Mouse (Mus musculus) kidney, embryonic 16.5 days (tissue): ENCODE measurements around the gene Neurl3. TPM values are rescaled to one million over a fixed set of nuclear protein-coding genes. Genes with fewer than 3 reads are reported as not detected.

Source experiments
- ATAC-seq: fragments of 200-750 bp; cut with Nextera tagmentation; 2 replicates; pipeline ENCODE4 v1.8.0; 2017; ENCODE audit warnings: moderate TSS enrichment; ENCODE audit not compliant: low FRiP score, low TSS enrichment
- H3K27ac ChIP-seq: fragments of 300-500 bp; sonication (generic); 2 replicates; pipeline ENCODE4 v1.5.1; 2014; ENCODE audit warnings: low read length
- H3K27me3 ChIP-seq: fragments of 300-500 bp; sonication (generic); 2 replicates; pipeline ENCODE4 v1.6.1; 2014; ENCODE audit warnings: low read length, control low read depth, mixed read lengths; ENCODE audit not compliant: insufficient read depth
- H3K36me3 ChIP-seq: fragments of 300-500 bp; sonication (generic); 2 replicates; pipeline ENCODE4 v1.6.1; 2014; ENCODE audit warnings: low read length, control low read depth, mixed read lengths; ENCODE audit not compliant: insufficient read depth
- H3K4me1 ChIP-seq: fragments of 300-500 bp; sonication (generic); 2 replicates; pipeline ENCODE4 v1.6.1; 2014; ENCODE audit warnings: low read length, control low read depth, mixed read lengths; ENCODE audit not compliant: insufficient read depth
- H3K4me2 ChIP-seq: fragments of 300-500 bp; sonication (generic); replicated peaks from 2 replicates; pipeline ENCODE4 v1.6.1; 2014; ENCODE audit warnings: low read depth, low read length
- H3K4me3 ChIP-seq: fragments of 300-500 bp; sonication (generic); 2 replicates; pipeline ENCODE4 v1.5.1; 2014; ENCODE audit warnings: mild to moderate bottlenecking, low read length
- H3K9ac ChIP-seq: fragments of 300-500 bp; sonication (generic); replicated peaks from 2 replicates; pipeline ENCODE4 v1.6.1; 2014; ENCODE audit warnings: low read length
- H3K9me3 ChIP-seq: fragments of 300-500 bp; sonication (generic); 2 replicates; pipeline ENCODE4 v1.6.1; 2016; ENCODE audit warnings: low read length, control low read depth
- WGBS: fragments of 180-500 bp; shearing (Covaris S2); extraction: QIAGEN DNeasy Blood & Tissue Kit; methylation state at CpG from one replicate; pipeline ENCODE4 v1.1.7; 2014; 5-methylcytosine and 5-hydroxymethylcytosine counted together
- polyA plus RNA-seq: library from polyadenylated mRNA; unstranded; fragments of >200 nt; fragmentation: Nextera tagmentation; extraction: Ambion mirVana; gene quantifications from 2 replicates; pipeline ENCODE4 v1.2.1, GENCODE M21; 2015

Neurl3 gene
- polyA plus RNA-seq, 1 experiment from 2014 or later = 18.4 TPM

DNA sequence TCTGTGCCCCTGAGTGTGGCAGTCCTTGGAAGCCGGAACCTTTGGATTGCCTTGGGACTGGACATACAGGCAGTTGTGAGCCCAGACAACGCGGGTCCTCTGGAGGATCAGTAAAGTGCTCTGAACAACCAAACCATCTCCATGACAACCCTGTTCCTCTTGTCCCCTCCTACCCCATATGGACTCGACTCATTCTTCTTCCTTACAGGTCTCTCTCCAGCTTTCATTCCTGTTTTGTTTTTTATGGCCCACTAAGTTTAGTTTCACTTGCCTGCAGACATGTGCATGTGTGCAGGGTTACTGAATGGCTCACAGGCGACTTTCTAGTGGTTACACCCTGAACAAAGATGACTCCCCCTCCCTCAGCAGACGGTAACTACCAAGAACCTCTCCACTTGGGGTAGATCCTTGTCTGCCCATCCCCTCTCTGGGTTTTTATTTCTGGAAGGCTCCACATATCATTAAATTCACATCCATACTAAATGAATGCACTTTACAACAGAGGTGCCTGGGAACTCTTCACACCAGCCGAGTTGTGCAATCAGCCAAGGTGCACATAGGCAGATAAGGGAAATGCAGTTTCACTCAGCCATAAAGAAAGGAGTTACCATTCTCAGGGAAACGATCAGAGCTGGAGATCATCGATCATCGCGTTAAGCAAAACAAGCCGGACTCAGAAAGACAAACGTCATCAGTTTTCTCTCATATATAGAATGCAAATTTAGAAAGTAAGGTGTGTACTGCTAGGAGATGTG lies 1.3 kb upstream of the Neurl3 start:
- no peaks in the 10 kb centered on the region for H3K27me3 ChIP-seq
- ATAC-seq = no peak
- no peak overlapping the region for H3K4me3 ChIP-seq
- H3K27ac ChIP-seq = no peak overlapping the region
- no peaks in the 10 kb centered on the region for H3K9me3 ChIP-seq
- no peak overlapping the region for H3K4me2 ChIP-seq
- 59% methylated on average over 13 of the region's 13 CpGs for WGBS
- H3K9ac ChIP-seq = no peak overlapping the region
- peaks cover 44% of the 10 kb centered on the region for H3K4me1 ChIP-seq
- H3K36me3 ChIP-seq = no peaks in the 10 kb centered on the region

DNA sequence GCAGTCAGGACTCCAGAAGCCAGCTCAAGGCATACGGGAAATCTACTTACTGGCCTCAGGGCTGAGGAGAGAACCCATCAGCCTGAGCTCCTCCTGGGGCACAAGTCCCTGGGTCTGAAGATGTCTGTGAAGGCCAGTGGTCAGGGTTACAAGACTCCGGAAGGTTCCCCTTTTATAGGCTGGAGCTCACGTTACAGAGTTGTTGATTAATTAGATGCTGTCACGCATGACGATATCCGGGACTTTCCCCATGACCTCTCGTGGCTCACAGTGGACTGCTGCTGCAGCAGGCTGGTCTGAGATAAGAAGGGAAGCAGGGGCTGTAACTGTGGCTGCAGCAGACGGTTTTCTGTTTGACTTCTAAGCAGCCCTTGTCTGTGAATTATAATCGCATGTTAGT lies 1.2 kb downstream of the Neurl3 start:
- peaks cover 64% of the 10 kb centered on the region for H3K4me1 ChIP-seq
- 1% methylated on average over 9 of the region's 9 CpGs for WGBS
- no peaks in the 10 kb centered on the region for H3K27me3 ChIP-seq
- H3K4me3 ChIP-seq = peak overlapping the region; percentile 39
- peak overlapping the region; percentile 96 for H3K27ac ChIP-seq
- H3K9ac ChIP-seq = peak overlapping the region; percentile 57
- peak; percentile 73 for ATAC-seq
- H3K36me3 ChIP-seq = no peaks in the 10 kb centered on the region
- H3K9me3 ChIP-seq = no peaks in the 10 kb centered on the region
- peak overlapping the region; percentile 52 for H3K4me2 ChIP-seq

- ATAC-seq = no peak
- Histone ChIP-seq H3K4me2 (peak overlapping the region; percentile 52), H3K9ac (peak overlapping the region; percentile 57)
Observed at GRCm38 (mm10) chr1:36272546-36272945, 1.9 kb downstream of the Neurl3 start.

DNA sequence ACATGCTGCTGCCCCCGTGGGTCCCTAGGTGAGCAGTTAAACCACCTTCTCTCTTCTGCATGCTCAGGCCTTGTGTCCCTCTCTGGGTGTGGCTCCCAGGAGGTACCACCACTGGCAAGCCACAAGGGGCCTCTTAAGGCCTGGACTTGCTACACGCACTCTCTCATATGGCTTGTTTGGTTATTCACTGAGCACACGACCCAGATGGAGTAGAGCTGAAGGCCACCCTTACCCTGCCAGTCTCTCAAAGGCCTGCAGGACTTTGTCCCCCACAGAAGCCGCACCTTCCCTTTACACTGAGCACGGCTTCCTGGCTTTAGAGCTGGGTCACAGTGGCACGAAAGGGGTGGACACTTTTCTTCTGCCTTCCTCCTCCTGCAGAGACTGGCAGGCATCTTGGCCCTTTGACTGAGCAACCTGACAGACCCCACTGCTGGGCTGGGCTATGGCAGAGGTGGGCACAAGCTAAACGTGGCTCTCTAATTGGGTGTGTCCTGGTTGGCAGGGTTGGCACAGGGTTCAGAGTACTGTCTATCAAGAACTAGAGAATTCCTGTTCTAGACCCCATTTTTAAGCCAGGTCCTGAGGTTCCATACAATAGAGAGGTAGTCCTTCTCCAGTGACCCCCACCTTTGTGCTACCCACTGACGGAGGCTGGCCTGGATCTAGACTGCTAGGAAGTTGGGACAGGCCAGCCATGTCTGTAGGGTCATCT lies 2.8 kb downstream of the Neurl3 start:
- 66% methylated on average over 8 of the region's 8 CpGs for WGBS
- Histone ChIP-seq H3K4me3 (peak overlapping the region; percentile 39), H3K9ac (peak overlapping the region; percentile 57), H3K36me3 (no peaks in the 10 kb centered on the region), H3K27me3 (no peaks in the 10 kb centered on the region), H3K9me3 (no peaks in the 10 kb centered on the region), H3K27ac (peak overlapping the region; percentile 96), H3K4me1 (peaks cover 69% of the 10 kb centered on the region), H3K4me2 (peak overlapping the region; percentile 52)
- no peak for ATAC-seq

More at GRCm38 (mm10) chr1:36272546-36272945, 1.9 kb downstream of the Neurl3 start:
- Histone ChIP-seq H3K9me3 (no peaks in the 10 kb centered on the region), H3K27me3 (no peaks in the 10 kb centered on the region), H3K27ac (peak overlapping the region; percentile 96), H3K4me3 (peak overlapping the region; percentile 39), H3K4me1 (peaks cover 64% of the 10 kb centered on the region), H3K36me3 (no peaks in the 10 kb centered on the region)
- 46% methylated on average over 5 of the region's 5 CpGs for WGBS

- Histone ChIP-seq H3K4me1 (peaks cover 65% of the 10 kb centered on the region), H3K27me3 (no peaks in the 10 kb centered on the region), H3K36me3 (no peaks in the 10 kb centered on the region), H3K4me2 (0 out of 2 replicates have a peak overlapping the region, but pooled peaks have one; percentile 52), H3K4me3 (no peak overlapping the region), H3K9me3 (no peaks in the 10 kb centered on the region), H3K9ac (peak overlapping the region; percentile 57; the same call in 1 of the 2 replicates), H3K27ac (peak overlapping the region; percentile 96)
- WGBS = 27% methylated on average over 3 of the region's 3 CpGs
- ATAC-seq = peak; percentile 58; the same call in 1 of the 2 replicates
Observed at GRCm38 (mm10) chr1:36270666-36271065, 3.8 kb downstream of the Neurl3 start.

DNA sequence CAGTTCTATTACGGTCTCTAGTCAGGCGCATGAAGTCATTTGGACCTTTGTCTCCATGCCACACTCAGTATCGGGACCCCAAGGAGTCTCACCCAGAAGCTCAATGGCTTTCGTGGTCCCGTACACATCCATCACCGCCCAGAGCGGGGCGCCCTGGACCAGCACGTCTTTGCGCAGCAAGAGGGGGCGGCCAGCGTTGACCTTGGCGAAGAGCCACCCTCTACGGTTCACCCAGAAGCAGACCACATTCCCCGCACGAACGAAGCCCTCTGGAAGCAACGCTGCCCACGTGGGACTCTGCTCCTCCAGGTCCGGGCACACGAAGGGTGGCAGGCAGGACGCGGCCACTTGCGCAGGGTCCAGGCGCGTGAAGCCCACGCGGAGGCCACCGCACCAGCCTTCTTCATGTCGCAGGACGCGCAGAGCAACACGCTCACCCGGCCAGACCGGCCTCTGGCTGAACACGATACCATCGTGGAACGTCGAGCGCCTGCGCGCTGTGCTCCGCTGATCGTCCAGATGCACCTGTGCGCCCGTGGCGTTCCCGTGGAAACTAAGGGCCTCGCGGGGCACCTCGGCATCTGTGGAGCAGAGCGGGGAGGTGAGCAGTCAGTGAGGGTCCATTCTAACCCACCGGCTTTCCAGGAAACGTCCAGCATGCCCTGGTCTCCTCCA lies 5.2 kb downstream of the Neurl3 start:
- 0 out of 2 replicates have a peak overlapping the region, but pooled peaks have one; percentile 13 for H3K9ac ChIP-seq
- peak overlapping the region; percentile 15; the same call in 1 of the 2 replicates for H3K4me3 ChIP-seq
- ATAC-seq = no peak

GRCm38 (mm10) chr1:36267595-36267994 lies 6.9 kb downstream of the Neurl3 start:
- H3K9ac ChIP-seq = no peak overlapping the region
- H3K4me1 ChIP-seq = peaks cover 50% of the 10 kb centered on the region
- H3K27ac ChIP-seq = no peak overlapping the region
- H3K27me3 ChIP-seq = no peaks in the 10 kb centered on the region
- no peak overlapping the region for H3K4me3 ChIP-seq
- H3K4me2 ChIP-seq = no peak overlapping the region
- H3K36me3 ChIP-seq = no peaks in the 10 kb centered on the region
- no peaks in the 10 kb centered on the region for H3K9me3 ChIP-seq
- 99% methylated on average over 3 of the region's 3 CpGs for WGBS
- no peak for ATAC-seq

More for the DNA sequence above, 5.2 kb downstream of the Neurl3 start:
- Histone ChIP-seq H3K9me3 (no peaks in the 10 kb centered on the region), H3K27me3 (no peaks in the 10 kb centered on the region), H3K27ac (no peak overlapping the region), H3K4me1 (peaks cover 62% of the 10 kb centered on the region), H3K36me3 (no peaks in the 10 kb centered on the region), H3K4me2 (peak overlapping the region; percentile 47)
- 40% methylated on average over 54 of the region's 54 CpGs for WGBS

DNA sequence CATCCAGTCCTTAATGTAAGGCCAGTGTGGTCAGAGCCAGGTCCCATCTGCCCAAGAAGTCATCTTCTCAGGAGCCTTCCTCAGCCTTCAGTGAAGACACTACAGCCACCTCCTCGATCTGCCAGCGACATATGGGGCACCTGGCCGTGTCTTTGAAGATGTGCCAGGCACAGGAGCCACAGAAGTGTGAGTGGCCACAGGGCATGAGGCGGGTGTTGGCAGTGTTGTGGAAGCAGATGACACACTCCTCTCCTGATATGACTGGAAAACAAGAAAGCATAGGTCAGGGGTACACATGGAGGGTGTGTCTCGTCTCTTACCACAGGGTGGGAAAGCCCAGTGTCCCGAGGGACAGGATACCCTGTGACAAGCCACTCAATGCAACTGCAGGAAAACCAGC lies 8.2 kb downstream of the Neurl3 start:
- H3K36me3 ChIP-seq = no peaks in the 10 kb centered on the region
- H3K4me1 ChIP-seq = peaks cover 37% of the 10 kb centered on the region
- H3K9me3 ChIP-seq = no peaks in the 10 kb centered on the region
- no peak overlapping the region for H3K9ac ChIP-seq
- H3K27me3 ChIP-seq = no peaks in the 10 kb centered on the region
- H3K27ac ChIP-seq = peak overlapping the region; percentile 13; the same call in 1 of the 2 replicates
- ATAC-seq = no peak
- H3K4me3 ChIP-seq = no peak overlapping the region
- H3K4me2 ChIP-seq = no peak overlapping the region
- 75% methylated on average over 6 of the region's 6 CpGs for WGBS

DNA sequence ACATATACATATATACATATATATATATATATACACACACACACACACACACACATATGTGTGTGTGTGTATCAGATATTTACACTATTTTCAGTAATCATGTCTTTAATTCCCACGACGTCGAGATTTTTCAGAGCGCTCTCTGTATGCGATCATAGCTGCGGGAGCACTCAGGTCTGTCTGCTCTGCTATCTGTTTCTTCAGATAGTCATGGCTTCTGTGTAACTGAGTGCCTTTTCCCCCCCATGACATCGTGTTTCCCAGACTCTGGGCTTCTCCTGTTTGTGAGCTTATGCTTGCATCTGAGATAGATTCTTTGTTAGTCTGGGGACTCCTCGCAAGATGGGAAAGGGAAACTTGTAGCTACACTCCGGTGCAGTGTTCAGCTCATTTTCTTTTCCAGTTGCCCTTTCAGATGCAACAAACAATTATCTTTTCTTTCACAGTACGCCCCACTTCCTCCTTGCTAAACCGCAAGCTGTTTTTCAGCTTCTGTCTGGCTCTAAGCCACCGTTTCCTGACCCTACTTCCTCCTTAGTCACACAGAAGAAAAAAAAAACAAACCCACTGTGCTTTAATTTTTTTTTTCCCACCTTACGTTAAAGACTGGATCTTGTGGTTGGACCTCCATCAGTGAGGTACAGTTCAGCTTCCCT lies 10.5 kb downstream of the Neurl3 start:
- Histone ChIP-seq H3K27ac (peak overlapping the region; percentile 88), H3K9me3 (peaks cover 5% of the 10 kb centered on the region), H3K27me3 (no peaks in the 10 kb centered on the region), H3K4me2 (peak overlapping the region; percentile 31; the same call in 1 of the 2 replicates), H3K36me3 (no peaks in the 10 kb centered on the region), H3K9ac (no peak overlapping the region), H3K4me3 (no peak overlapping the region), H3K4me1 (peaks cover 13% of the 10 kb centered on the region)
- 46% methylated on average over 13 of the region's 13 CpGs for WGBS
- no peak for ATAC-seq
